Mouse (Mus musculus) adrenal gland, adult 8-10 months (tissue): ENCODE measurements around the gene Spred2. TPM values are rescaled to one million over a fixed set of nuclear protein-coding genes. Genes with fewer than 3 reads are reported as not detected.
A peak's percentile ranks its signal among the peaks of the same experiment; 100 is the strongest.

Experiments
- DNase-seq: peaks from one replicate; pipeline ENCODE4 v3.0.0; 2022
- total RNA-seq, 4 experiments: library from RNA; stranded (reverse); gene quantifications; 2 replicates each; pipeline ENCODE4 v1.2.4; 2022

Spred2 gene
- total RNA-seq, 4 experiments from 2014 or later, result 31.6 to 39.9 (median 37.2) TPM

GRCm38 (mm10) chr11:19953919-19954318 is 29.7 kb downstream of the Spred2 start:
- no peak for DNase-seq

DNA sequence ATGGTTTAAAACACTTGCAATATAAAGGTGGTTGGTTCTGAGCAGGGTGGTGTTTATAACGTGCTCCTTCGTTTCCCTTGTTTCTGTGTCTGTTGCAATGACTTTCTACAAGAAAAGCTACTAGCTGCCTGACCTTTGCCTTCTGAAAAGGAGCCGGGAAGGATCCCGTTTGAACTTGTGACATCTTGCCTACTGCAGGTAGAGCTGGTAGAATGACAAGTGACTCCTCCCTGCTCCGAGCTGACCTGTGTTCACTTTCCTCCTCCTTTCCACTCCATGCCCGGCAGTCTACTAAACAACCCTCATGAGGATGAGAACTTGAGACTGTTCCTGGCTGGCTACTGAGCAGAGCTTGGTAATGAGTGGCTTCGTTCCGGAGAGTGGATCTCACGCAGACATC is 30.9 kb downstream of the Spred2 start:
- no peak for DNase-seq

- no peak for DNase-seq
These were observed 31.5 kb downstream of the Spred2 start for GRCm38 (mm10) chr11:19955701-19956100.

DNA sequence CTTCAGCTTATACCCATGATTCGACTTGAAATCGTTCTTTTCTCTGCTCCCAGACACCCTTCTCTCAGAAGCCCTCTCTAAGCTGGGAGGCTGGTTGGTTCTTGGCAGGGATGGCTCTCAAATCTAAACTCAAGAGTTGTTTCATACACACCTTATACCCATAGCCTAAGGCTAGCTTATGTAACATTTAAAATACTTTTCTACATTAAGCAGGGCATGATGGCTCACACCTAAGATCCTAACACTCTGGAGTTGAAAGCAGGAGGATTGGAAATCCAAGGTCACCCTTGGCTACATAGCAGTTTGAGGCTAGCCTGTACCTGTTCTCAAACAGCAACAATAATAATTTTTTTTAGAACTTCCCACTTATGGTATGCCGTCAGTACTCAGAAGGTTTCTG is 34.8 kb downstream of the Spred2 start:
- DNase-seq, result no peak

DNA sequence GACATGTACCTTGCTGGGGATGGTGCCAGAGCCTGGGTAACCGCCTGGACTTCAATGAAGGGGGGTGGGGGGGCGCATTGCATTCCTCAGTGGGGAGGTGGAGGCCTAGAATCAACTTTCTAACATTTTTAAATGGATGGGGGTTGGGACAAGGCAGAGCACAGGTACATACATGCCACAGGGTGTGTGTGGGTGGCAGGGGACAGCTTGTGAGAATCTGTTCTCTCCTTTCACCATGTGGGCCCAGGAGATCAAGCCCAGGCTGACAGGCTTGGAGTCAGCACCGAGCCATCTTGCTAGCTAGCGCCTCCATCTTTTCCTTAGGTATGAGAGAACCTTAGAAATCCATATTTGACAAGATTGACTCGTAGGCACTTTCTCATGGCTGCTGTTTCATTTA is 35.7 kb downstream of the Spred2 start:
- DNase-seq, result no peak

DNA sequence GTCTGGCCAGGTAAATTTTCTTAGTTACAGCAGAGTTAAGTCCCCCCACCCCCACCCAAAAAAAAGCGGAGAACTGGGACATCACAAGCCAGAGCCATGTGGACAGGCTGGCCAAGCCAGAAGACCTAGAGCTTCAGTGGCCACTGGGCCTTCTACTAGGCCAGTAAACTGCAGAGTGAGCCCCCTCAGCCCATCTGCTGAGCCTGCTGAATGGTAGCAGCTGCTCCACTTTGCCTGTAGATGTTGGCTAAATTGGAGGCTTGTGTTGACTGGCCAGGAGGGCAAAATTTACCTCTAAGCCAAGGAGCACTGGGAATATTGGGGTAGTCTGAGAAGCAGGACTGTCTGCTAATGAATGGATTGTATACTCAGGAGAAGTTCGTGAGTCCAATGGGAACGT is 36.4 kb downstream of the Spred2 start:
- no peak for DNase-seq

- peak; percentile 42 for DNase-seq
These were observed 36.9 kb downstream of the Spred2 start for GRCm38 (mm10) chr11:19961088-19961487.

DNA sequence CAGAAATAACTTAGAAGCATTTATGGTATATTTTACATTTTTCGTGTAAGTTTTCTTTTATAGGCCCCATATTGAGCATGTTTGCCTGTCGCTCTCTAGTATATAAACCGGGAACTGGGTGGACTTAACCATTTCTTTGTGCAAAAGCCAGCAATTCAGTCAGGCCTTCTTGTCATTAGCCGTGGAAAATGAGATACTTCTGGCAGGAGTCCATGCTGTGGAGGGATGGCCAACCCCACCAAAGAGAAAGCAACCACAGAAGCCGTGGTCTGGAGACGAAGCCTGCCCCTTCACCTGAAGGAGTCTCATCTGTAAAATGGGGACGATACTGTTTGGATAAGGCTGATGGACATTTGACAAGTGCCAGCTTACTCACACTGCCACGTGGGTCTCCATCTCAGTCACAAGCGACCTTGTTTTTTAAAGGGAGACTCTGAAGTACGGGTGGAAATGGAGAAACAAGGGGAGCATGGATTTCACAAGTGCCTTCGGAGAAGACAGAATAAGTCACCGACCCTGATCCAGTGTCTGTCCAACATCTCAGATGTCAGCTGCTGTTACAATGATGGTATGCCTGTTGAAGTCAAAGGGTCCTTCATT is 37.7 kb downstream of the Spred2 start:
- DNase-seq, result peak; percentile 45

- DNase-seq, result no peak
These were observed 38.6 kb downstream of the Spred2 start for GRCm38 (mm10) chr11:19962796-19963195.

- DNase-seq, result peak; percentile 53
These were observed 39.6 kb downstream of the Spred2 start for GRCm38 (mm10) chr11:19963717-19964141.

DNA sequence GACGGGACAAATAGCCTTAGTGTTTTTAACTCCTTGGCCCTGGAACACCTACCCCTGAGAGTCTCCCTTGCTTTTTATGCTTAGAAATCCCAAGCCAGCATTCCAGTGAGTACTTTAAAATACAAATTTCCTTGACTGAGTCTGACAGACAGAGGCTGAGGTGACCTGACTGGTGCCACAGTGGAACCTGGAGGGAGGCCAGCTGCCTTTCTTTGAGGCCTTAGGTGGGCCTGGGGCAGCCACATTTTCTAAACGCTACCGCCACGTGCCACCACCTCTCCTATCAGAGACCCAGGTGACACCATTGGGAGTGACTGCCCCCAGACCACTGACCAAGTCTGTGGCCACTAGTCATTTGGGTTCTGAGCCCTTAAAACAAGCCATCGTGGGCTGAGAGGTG is 40.2 kb downstream of the Spred2 start:
- no peak for DNase-seq

DNA sequence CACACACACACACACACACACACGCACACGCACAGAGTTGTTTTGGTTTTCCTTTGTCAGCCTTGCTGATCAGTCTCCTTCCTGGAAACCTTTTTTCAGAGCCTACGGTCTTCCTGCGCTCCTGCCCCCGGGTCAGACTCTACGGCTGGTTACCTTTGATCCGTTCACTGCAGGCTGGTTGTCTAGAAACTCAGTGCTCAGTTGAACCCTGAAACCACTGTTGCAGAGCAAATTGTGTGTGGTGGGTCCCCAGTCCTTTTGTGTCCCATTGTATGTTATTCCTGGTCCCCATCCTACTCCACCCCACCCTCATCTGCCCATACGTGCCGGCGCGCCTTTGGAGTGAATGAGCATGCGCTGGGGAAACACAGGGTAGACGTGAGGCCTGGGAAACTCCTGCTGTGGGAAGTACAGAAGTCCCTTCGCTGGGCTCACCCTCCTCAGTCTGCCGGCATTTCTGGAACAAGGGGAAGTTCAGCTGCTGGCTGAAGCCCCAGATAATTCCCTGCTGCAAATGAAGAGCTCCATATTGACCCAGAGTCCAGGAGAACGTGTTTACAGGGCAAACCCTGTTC is 40.9 kb downstream of the Spred2 start:
- no peak for DNase-seq

DNA sequence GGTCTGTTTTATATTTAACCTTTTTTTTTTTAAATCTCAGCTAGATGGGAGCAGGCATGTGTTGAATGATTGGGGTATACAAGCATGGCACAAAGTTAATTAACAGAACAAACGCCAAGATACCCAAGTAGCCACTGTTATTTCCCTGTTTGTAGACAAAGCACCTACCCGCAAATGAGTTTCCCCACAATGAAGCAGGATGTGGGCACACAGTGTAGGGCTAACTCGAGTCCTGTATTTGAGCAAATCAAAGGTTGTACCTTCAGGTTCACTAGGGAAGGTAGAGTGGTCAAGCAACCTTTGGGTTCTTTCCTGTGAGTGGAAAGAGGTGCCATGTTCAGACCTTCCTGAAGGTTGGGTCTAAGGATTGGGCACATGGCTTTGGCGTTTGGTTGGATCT is 41.5 kb downstream of the Spred2 start:
- DNase-seq, result no peak

GRCm38 (mm10) chr11:19966294-19966693 is 42.1 kb downstream of the Spred2 start:
- DNase-seq, result no peak

DNA sequence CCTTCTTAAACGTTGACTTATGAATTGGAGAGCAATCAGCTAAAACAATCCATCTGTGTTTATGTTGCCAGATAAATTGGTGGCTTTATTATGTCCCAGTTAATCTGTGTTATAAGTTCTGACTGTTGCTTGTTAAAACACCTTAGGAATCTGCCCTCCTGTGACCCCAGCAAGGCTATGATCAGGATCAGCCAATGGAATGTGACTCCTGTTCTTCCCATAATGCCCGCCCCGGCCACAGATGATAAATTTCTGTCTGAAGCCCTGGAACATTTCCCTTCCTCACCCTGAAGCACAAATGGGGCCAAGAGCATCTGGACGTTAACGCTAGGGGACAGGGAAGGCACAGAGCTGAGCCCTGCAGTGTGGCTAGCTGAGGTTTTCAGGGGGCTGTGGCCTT is 45.4 kb downstream of the Spred2 start:
- no peak for DNase-seq

DNA sequence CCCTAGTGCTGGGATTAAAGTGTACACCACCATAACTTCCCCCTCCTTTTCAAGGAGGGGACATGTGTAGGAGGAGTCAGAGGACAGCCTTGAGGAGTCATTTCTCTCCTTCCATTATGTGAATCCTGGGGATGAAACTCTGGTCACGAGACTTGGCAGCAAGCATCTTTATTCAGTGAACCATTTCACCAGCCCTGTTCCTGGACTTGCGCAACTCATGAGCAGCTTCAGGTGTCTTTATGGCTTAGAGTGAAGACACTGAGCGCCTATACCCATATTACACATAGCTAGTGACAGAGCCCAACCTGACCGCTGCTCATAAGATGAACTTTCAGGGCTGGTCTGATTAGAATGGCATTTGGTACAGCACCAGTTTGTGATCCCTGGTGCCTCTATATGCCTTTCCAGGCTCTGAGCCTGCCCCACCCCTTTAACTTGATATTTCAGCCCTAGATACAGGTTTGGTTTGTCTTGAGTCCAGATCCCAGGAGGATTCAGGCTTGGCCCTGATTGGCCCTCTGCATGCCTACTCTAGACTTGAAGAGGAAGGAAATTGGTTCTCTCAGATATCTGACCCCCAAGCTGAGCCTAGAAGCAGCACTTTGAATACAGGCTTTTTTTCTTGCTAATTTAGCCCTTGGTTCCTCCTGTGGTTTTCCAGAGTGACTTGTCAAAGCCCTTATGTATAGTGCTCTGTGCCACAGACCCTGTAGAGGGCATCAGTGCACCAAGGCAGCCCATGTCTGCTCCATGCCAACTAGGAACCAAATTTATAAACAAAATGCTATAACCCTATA is 48.0 kb downstream of the Spred2 start:
- no peak for DNase-seq

- DNase-seq, result no peak
These were observed 49.0 kb downstream of the Spred2 start for GRCm38 (mm10) chr11:19973032-19973790.

GRCm38 (mm10) chr11:19976032-19976431 is 51.9 kb downstream of the Spred2 start:
- DNase-seq, result no peak

GRCm38 (mm10) chr11:19977687-19978086 is 53.5 kb downstream of the Spred2 start:
- DNase-seq, result no peak

- DNase-seq, result peak; percentile 50
These were observed 55.2 kb downstream of the Spred2 start for GRCm38 (mm10) chr11:19979338-19979737.

GRCm38 (mm10) chr11:19982113-19982512 is 57.9 kb downstream of the Spred2 start:
- DNase-seq, result no peak

DNA sequence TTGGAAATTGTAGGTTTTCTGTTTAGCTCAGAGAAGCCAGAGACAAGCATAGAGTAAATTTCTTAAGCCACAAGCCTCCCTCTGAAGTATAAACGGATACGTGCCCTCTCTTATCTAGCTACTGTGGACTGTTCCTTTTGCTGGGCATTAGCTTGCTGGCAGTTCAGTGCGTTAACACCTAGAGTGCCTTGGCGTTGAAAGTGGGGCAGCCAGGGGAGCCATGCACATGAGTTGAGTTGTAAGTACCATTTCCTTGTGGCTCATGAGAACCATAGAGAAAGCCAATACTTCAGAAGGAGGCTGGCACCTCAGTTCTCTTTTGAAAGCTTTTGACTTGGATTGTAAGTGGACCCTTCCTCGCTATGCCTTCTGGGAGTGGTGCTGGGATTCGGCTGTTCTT is 58.6 kb downstream of the Spred2 start:
- DNase-seq, result no peak

- no peak for DNase-seq
These were observed 59.1 kb downstream of the Spred2 start for GRCm38 (mm10) chr11:19983298-19983697.
